Mouse (Mus musculus): ENCODE measurements around the gene Pcnx3. TPM values are rescaled to one million over a fixed set of nuclear protein-coding genes. Genes with fewer than 3 reads are reported as not detected.

The Pcnx3 gene
- polyA plus RNA-seq, 1 experiment, result 161 TPM

- TF ChIP-seq FLI1 (IDR thresholded peaks at IDR 0.05; ENCODE audit: low read length) (no peak), GATA1 (IDR thresholded peaks at IDR 0.05; ENCODE audit: borderline replicate concordance, low read length) (no peak)
- Histone ChIP-seq H3K9me3 (peaks cover 11% of the 10 kb centered on the region), H3K4me1 (peaks cover 18% of the 10 kb centered on the region), H3K36me3 (replicated peaks; ENCODE audit: low read length) (no peaks in the 10 kb centered on the region), H3K27me3 (replicated peaks) (no peaks in the 10 kb centered on the region), H3K4me3 (replicated peaks) (no peak overlapping the region)
These were observed 56.6 kb downstream of the Pcnx3 start for GRCm38 (mm10) chr19:5632120-5632519.

DNA sequence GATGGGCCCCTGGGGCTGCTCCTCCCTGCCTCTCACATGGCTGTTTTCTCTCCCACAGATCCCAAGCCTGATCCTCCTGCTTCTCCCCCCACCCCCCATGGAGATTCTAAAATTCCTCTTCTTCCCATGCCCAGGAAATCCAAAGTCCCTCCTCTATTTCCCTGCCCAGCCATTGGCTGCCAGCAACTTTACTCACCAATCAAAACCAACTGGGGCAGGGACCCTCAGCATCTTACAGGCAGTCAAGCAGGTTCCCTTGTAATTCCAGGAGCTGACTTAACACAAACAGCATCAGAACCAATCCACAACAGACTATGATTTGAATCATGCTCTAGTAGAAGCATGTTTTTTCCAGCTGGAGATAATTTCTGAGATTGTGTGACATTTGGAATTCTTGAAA lies 58.8 kb downstream of the Pcnx3 start:
- Histone ChIP-seq H3K27me3 (replicated peaks) (no peaks in the 10 kb centered on the region), H3K4me1 (peaks cover 11% of the 10 kb centered on the region), H3K36me3 (replicated peaks; ENCODE audit: low read length) (no peaks in the 10 kb centered on the region), H3K9me3 (peaks cover 11% of the 10 kb centered on the region), H3K4me3 (replicated peaks) (no peak overlapping the region)
- no peak for TF ChIP-seq GATA1 (IDR thresholded peaks at IDR 0.05; ENCODE audit: borderline replicate concordance, low read length)
- TF ChIP-seq FLI1 (IDR thresholded peaks at IDR 0.05; ENCODE audit: low read length), result no peak

- Histone ChIP-seq H3K27me3 (replicated peaks) (peaks cover 9% of the 10 kb centered on the region), H3K4me3 (replicated peaks) (no peak overlapping the region), H3K36me3 (replicated peaks; ENCODE audit: low read length) (no peaks in the 10 kb centered on the region), H3K9me3 (peaks cover 8% of the 10 kb centered on the region), H3K4me1 (peaks cover 21% of the 10 kb centered on the region)
- no peak for TF ChIP-seq FLI1 (IDR thresholded peaks at IDR 0.05; ENCODE audit: low read length)
- no peak for TF ChIP-seq GATA1 (IDR thresholded peaks at IDR 0.05; ENCODE audit: borderline replicate concordance, low read length)
These were observed 63.4 kb downstream of the Pcnx3 start for GRCm38 (mm10) chr19:5625311-5625710.

DNA sequence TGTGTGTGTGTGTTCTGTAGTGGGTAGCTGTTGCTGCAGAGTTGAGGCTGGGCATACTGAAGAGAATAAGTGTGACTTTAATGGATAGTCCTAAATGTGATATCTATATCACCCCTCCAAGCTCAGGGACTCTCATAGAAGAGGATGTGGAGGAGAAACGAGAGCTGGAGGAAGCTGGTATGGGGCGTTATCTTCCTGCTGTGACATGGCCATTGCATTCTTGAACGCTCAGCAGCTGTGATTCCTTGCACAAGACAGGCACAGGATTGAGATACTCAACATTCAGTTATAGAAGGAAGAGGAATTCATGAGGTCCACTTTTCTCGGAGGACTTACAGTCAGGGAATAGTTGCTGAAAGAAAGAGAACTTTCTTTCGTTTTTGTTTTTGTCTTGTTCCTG lies 66.8 kb downstream of the Pcnx3 start:
- no peaks in the 10 kb centered on the region for H3K36me3 ChIP-seq (replicated peaks; ENCODE audit: low read length)
- TF ChIP-seq GATA1 (IDR thresholded peaks at IDR 0.05; ENCODE audit: borderline replicate concordance, low read length), result no peak
- TF ChIP-seq FLI1 (IDR thresholded peaks at IDR 0.05; ENCODE audit: low read length), result no peak
- H3K9me3 ChIP-seq, result no peaks in the 10 kb centered on the region
- peaks cover 9% of the 10 kb centered on the region for H3K27me3 ChIP-seq (replicated peaks)
- no peak overlapping the region for H3K4me3 ChIP-seq (replicated peaks)
- H3K4me1 ChIP-seq, result peaks cover 42% of the 10 kb centered on the region

GRCm38 (mm10) chr19:5620007-5620406 lies 68.7 kb downstream of the Pcnx3 start:
- Histone ChIP-seq H3K27me3 (replicated peaks) (peaks cover 9% of the 10 kb centered on the region), H3K9me3 (no peaks in the 10 kb centered on the region), H3K4me3 (replicated peaks) (no peak overlapping the region), H3K4me1 (peaks cover 52% of the 10 kb centered on the region), H3K36me3 (replicated peaks; ENCODE audit: low read length) (no peaks in the 10 kb centered on the region)
- no peak for TF ChIP-seq FLI1 (IDR thresholded peaks at IDR 0.05; ENCODE audit: low read length)
- no peak for TF ChIP-seq GATA1 (IDR thresholded peaks at IDR 0.05; ENCODE audit: borderline replicate concordance, low read length)

GRCm38 (mm10) chr19:5614953-5615352 lies 73.8 kb downstream of the Pcnx3 start:
- Histone ChIP-seq H3K27me3 (replicated peaks) (no peaks in the 10 kb centered on the region), H3K4me1 (peaks cover 77% of the 10 kb centered on the region), H3K9me3 (no peaks in the 10 kb centered on the region), H3K4me3 (replicated peaks) (no peak overlapping the region), H3K36me3 (replicated peaks; ENCODE audit: low read length) (no peaks in the 10 kb centered on the region)
- no peak for TF ChIP-seq FLI1 (IDR thresholded peaks at IDR 0.05; ENCODE audit: low read length)

Other genes starting within 250 kb of the Pcnx3 start
- gene Fosl1, start 241.4 kb downstream of the Pcnx3 start, polyA plus RNA-seq (2012; ENCODE audit: insufficient read depth, low replicate concordance), result 4.3 TPM in 1 of 2 replicates, not detected in the other
- gene Ccdc85b, start 231.0 kb downstream of the Pcnx3 start, polyA plus RNA-seq (2012; ENCODE audit: insufficient read depth, low replicate concordance), result 4.9 and 12.3 TPM in 2 replicates
- gene Fibp, start 228.3 kb downstream of the Pcnx3 start, polyA plus RNA-seq (2012; ENCODE audit: insufficient read depth, low replicate concordance), result 25.9 and 134 TPM in 2 replicates
- not detected in 2 replicates for gene Ctsw, start 220.4 kb downstream of the Pcnx3 start, polyA plus RNA-seq (2012; ENCODE audit: insufficient read depth, low replicate concordance)
- gene Efemp2, start 215.0 kb downstream of the Pcnx3 start, polyA plus RNA-seq (2012; ENCODE audit: insufficient read depth, low replicate concordance), result 2.0 TPM in 1 of 2 replicates, not detected in the other
- gene Mus81, start 200.5 kb downstream of the Pcnx3 start, polyA plus RNA-seq (2012; ENCODE audit: insufficient read depth, low replicate concordance), result 40.1 and 41.1 TPM in 2 replicates
- 2,588 and 4,768 TPM in 2 replicates for gene Cfl1, start 198.5 kb downstream of the Pcnx3 start, polyA plus RNA-seq (2012; ENCODE audit: insufficient read depth, low replicate concordance)
- not detected in 2 replicates for gene 1700020D05Rik, start 185.1 kb downstream of the Pcnx3 start, polyA plus RNA-seq (2012; ENCODE audit: insufficient read depth, low replicate concordance)
- 3.6 and 4.0 TPM in 2 replicates for gene Snx32, start 178.4 kb downstream of the Pcnx3 start, polyA plus RNA-seq (2012; ENCODE audit: insufficient read depth, low replicate concordance)
- gene Ovol1, start 128.3 kb downstream of the Pcnx3 start, polyA plus RNA-seq (2012; ENCODE audit: insufficient read depth, low replicate concordance), result not detected in 2 replicates
- 23.7 and 35.2 TPM in 2 replicates for gene Ap5b1, start 120.9 kb downstream of the Pcnx3 start, polyA plus RNA-seq (2012; ENCODE audit: insufficient read depth, low replicate concordance)
- gene Rnaseh2c, start 87.0 kb downstream of the Pcnx3 start, polyA plus RNA-seq (2012; ENCODE audit: insufficient read depth, low replicate concordance), result 356 and 520 TPM in 2 replicates
- gene Kat5, start 78.7 kb downstream of the Pcnx3 start, polyA plus RNA-seq (2012; ENCODE audit: insufficient read depth, low replicate concordance), result 26.7 and 57.5 TPM in 2 replicates
- 105 and 119 TPM in 2 replicates for gene Rela, start 51.4 kb downstream of the Pcnx3 start, polyA plus RNA-seq (2012; ENCODE audit: insufficient read depth, low replicate concordance)
- 116 and 134 TPM in 2 replicates for gene Sipa1, start 25.2 kb downstream of the Pcnx3 start, polyA plus RNA-seq (2012; ENCODE audit: insufficient read depth, low replicate concordance)
- 156 and 158 TPM in 2 replicates for gene Map3k11, start 166 bp downstream of the Pcnx3 start, polyA plus RNA-seq (2012; ENCODE audit: insufficient read depth, low replicate concordance)
- gene Kcnk7, start 15.5 kb upstream of the Pcnx3 start, polyA plus RNA-seq (2012; ENCODE audit: insufficient read depth, low replicate concordance), result not detected in 2 replicates
- 203 and 207 TPM in 2 replicates for gene Ehbp1l1, start 37.4 kb upstream of the Pcnx3 start, polyA plus RNA-seq (2012; ENCODE audit: insufficient read depth, low replicate concordance)
- gene Fam89b, start 40.7 kb upstream of the Pcnx3 start, polyA plus RNA-seq (2012; ENCODE audit: insufficient read depth, low replicate concordance), result 84.3 and 173 TPM in 2 replicates
- gene Ltbp3, start 52.0 kb upstream of the Pcnx3 start, polyA plus RNA-seq (2012; ENCODE audit: insufficient read depth, low replicate concordance), result 1.3 and 7.9 TPM in 2 replicates
- gene Scyl1, start 82.5 kb upstream of the Pcnx3 start, polyA plus RNA-seq (2012; ENCODE audit: insufficient read depth, low replicate concordance), result 30.0 and 71.8 TPM in 2 replicates
- 28.5 and 57.6 TPM in 2 replicates for gene Frmd8, start 186.4 kb upstream of the Pcnx3 start, polyA plus RNA-seq (2012; ENCODE audit: insufficient read depth, low replicate concordance)
- gene Slc25a45, start 188.9 kb upstream of the Pcnx3 start, polyA plus RNA-seq (2012; ENCODE audit: insufficient read depth, low replicate concordance), result 3.6 and 6.9 TPM in 2 replicates
- 0.57 and 1.3 TPM in 2 replicates for gene Tigd3, start 205.2 kb upstream of the Pcnx3 start, polyA plus RNA-seq (2012; ENCODE audit: insufficient read depth, low replicate concordance)
- gene Dpf2, start 224.1 kb upstream of the Pcnx3 start, polyA plus RNA-seq (2012; ENCODE audit: insufficient read depth, low replicate concordance), result 23.0 and 44.7 TPM in 2 replicates
- gene Cdc42ep2, start 235.9 kb upstream of the Pcnx3 start, polyA plus RNA-seq (2012; ENCODE audit: insufficient read depth, low replicate concordance), result 4.4 and 15.7 TPM in 2 replicates

Measured in megakaryocyte, embryonic 14.5 days (primary cell).